In the genomic region with DNA sequence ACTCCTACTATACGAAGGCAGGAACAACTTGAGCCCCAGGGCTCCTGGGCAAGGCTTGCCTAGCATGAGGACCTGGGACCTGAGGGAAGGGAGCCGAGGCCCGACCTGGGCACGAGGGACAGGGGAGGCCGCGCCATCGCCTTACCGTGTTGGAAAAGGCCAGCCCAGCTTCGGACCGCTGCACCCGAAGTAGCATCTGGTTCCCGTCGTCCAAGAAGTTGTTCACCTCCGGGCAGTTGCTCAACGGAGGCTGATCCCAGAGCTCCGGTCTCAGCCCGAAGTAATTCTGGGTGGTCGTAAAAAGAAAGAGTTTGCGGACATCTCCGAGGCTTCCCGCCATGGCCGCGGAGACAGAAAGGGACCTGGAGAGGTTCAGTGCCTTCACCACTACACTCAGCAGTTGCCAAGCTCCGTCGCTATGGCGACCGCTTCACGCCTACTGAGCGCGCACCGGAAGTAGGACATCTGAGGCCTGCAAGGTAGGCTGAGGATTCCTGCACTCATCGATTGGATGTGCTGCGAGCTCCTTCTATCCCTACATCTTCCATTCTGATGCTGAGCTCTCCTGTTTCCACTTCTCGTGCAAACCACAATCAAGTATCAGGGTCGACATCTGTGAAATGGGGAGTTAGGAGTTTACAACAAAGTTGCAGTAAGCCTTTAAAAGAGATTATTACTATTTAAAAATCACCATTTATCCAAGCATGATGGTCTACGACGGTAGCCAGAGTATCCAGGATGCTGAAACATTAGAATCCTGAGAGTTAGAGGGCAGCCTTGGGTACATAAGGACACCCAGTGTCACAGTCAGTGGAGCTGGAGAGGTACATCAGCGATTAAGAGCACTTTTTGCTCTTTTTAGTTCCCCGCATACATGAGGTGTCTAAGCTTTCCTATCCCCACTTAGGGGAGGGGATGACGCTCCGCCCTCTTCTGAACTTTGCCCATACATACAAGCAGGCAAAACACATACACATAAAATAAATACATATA, we compare ENCODE assay signal across 7 mouse cellular contexts. TPM values are rescaled to one million over a fixed set of nuclear protein-coding genes. Genes with fewer than 3 reads are reported as not detected.
DNase-seq lines count a peak whose midpoint lies in the region; ATAC-seq lines count a peak whose summit lies in the region.

No protein-coding gene starts in this region.

- peaks cover 15% of the 10 kb centered on the region; the same call in 1 of the 2 replicates for H3K36me3 ChIP-seq in embryonic facial prominence, embryonic 14.5 days (ENCODE audit: control insufficient read depth, insufficient read depth, low read length)
- peaks cover 16% of the 10 kb centered on the region for H3K36me3 ChIP-seq in limb, embryonic 12.5 days
- peaks cover 17% of the 10 kb centered on the region; the same call in 1 of the 2 replicates for H3K36me3 ChIP-seq in midbrain, embryonic 14.5 days (ENCODE audit: control insufficient read depth, insufficient read depth, low read length)

- 0 out of 2 replicates have a peak, but pooled peaks cover 3% of the 10 kb centered on the region for H3K4me1 ChIP-seq in embryonic facial prominence, embryonic 14.5 days (ENCODE audit: control insufficient read depth, insufficient read depth, low read length)
- H3K4me1 ChIP-seq in limb, embryonic 12.5 days (replicated peaks), result 0 out of 2 replicates have a peak, but pooled peaks cover 6% of the 10 kb centered on the region
- peaks cover 2% of the 10 kb centered on the region; the same call in 1 of the 2 replicates for H3K4me1 ChIP-seq in midbrain, embryonic 14.5 days (ENCODE audit: control insufficient read depth, insufficient read depth, low read length)

- 11% methylated on average over 32 of the region's 41 CpGs for WGBS in embryonic facial prominence, embryonic 14.5 days
- WGBS in limb, embryonic 12.5 days, result 9% methylated on average over 41 of the region's 41 CpGs
- 9% methylated on average over 41 of the region's 41 CpGs for whole genome bisulfite sequencing in midbrain, embryonic 14.5 days

- DNase-seq in adrenal gland, postnatal 4 days (ENCODE audit: low spot score in 2 of 2), result peak; percentile 56 to 77
- peak; percentile 97 for DNase-seq in embryonic facial prominence, embryonic 14.5 days (ENCODE audit: low spot score)
- peak; percentile 62 for DNase-seq in heart, adult 8-10 months (ENCODE audit: low spot score)
- DNase-seq in kidney, adult 8-10 months, result peak; percentile 93 to 96
- peak; percentile 97 for DNase-seq in midbrain, embryonic 14.5 days
- peak; percentile 70 to 79 for DNase-seq in spleen, adult 18-20 months

- peak overlapping the region; percentile 60 for H3K4me2 ChIP-seq in embryonic facial prominence, embryonic 14.5 days (ENCODE audit: low read depth, low read length)
- peak overlapping the region; percentile 80 for H3K4me2 ChIP-seq in limb, embryonic 12.5 days
- peak overlapping the region; percentile 81 for H3K4me2 ChIP-seq in midbrain, embryonic 14.5 days (ENCODE audit: low read length)

- H3K9ac ChIP-seq in embryonic facial prominence, embryonic 14.5 days (ENCODE audit: low read depth, low read length), result peak overlapping the region; percentile 68
- peak overlapping the region; percentile 73 for H3K9ac ChIP-seq in limb, embryonic 12.5 days (replicated peaks)
- H3K9ac ChIP-seq in midbrain, embryonic 14.5 days (replicated peaks; ENCODE audit: low read length), result peak overlapping the region; percentile 64

- peak; percentile 100 for ATAC-seq in embryonic facial prominence, embryonic 14.5 days (ENCODE audit: low read depth)
- peak; percentile 99 for ATAC-seq in limb, embryonic 12.5 days (ENCODE audit: insufficient number of reproducible peaks, insufficient read depth, low FRiP score, low TSS enrichment, low read depth)
- ATAC-seq in midbrain, embryonic 14.5 days (ENCODE audit: low FRiP score, low TSS enrichment), result peak; percentile 100

- no peaks in the 10 kb centered on the region for H3K27me3 ChIP-seq in embryonic facial prominence, embryonic 14.5 days (replicated peaks; ENCODE audit: control insufficient read depth, insufficient read depth, low read length)
- H3K27me3 ChIP-seq in limb, embryonic 12.5 days, result no peaks in the 10 kb centered on the region
- H3K27me3 ChIP-seq in midbrain, embryonic 14.5 days (ENCODE audit: control insufficient read depth, insufficient read depth, low read length), result no peaks in the 10 kb centered on the region

- H3K9me3 ChIP-seq in embryonic facial prominence, embryonic 14.5 days (ENCODE audit: control insufficient read depth, low read length), result no peaks in the 10 kb centered on the region
- H3K9me3 ChIP-seq in limb, embryonic 12.5 days, result no peaks in the 10 kb centered on the region
- H3K9me3 ChIP-seq in midbrain, embryonic 14.5 days (ENCODE audit: control insufficient read depth, low read length), result no peaks in the 10 kb centered on the region

- H3K27ac ChIP-seq in embryonic facial prominence, embryonic 14.5 days (replicated peaks; ENCODE audit: low read depth, low read length), result peak overlapping the region; percentile 57; the same call in 1 of the 2 replicates
- H3K27ac ChIP-seq in limb, embryonic 12.5 days, result peak overlapping the region; percentile 69
- 0 out of 2 replicates have a peak overlapping the region, but pooled peaks have one; percentile 14 for H3K27ac ChIP-seq in midbrain, embryonic 14.5 days (replicated peaks; ENCODE audit: low read depth, low read length)

- H3K4me3 ChIP-seq in embryonic facial prominence, embryonic 14.5 days (ENCODE audit: low read depth, low read length), result peak overlapping the region; percentile 46
- peak overlapping the region; percentile 63 for H3K4me3 ChIP-seq in limb, embryonic 12.5 days (replicated peaks)
- H3K4me3 ChIP-seq in midbrain, embryonic 14.5 days (replicated peaks; ENCODE audit: low read depth, low read length), result peak overlapping the region; percentile 63

RNA-seq across cellular contexts. Expression of a gene that starts 7.3 kb away (rescaled TPM):
- 10 to 100 TPM; 16.2 to 19.2 TPM for total RNA-seq in adrenal gland, postnatal 4 days (2021)
- 16.6 and 18.5 TPM in 2 replicates for polyA plus RNA-seq in embryonic facial prominence, embryonic 14.5 days (2014; fragmentation: Nextera tagmentation; extraction: Ambion mirVana)
- total RNA-seq in heart, adult 8-10 months (2022), result 1 to 10 TPM; 1.9 to 2.1 (median 2.0) TPM
- 22.3 and 24.7 TPM in 2 replicates for polyA plus RNA-seq in limb, embryonic 12.5 days (2016; fragmentation: Nextera tagmentation; extraction: Ambion mirVana)
- 18.2 and 26.3 TPM in 2 replicates for polyA plus RNA-seq in midbrain, embryonic 14.5 days (2014; fragmentation: Nextera tagmentation; extraction: Ambion mirVana)

RNA-seq across cellular contexts. Expression of a gene that starts 7.4 kb away (rescaled TPM):
- 10 to 100 TPM; 87.6 to 96.6 TPM for total RNA-seq in adrenal gland, postnatal 4 days (2021)
- polyA plus RNA-seq in embryonic facial prominence, embryonic 14.5 days (2014; fragmentation: Nextera tagmentation; extraction: Ambion mirVana), result 142 and 145 TPM in 2 replicates
- total RNA-seq in heart, adult 8-10 months (2022), result 10 to 100 TPM; 44.4 to 59.4 (median 53.0) TPM
- polyA plus RNA-seq in limb, embryonic 12.5 days (2016; fragmentation: Nextera tagmentation; extraction: Ambion mirVana), result 156 and 158 TPM in 2 replicates
- 118 TPM in 2 replicates for polyA plus RNA-seq in midbrain, embryonic 14.5 days (2014; fragmentation: Nextera tagmentation; extraction: Ambion mirVana)

Comparison
In these comparisons a context has a peak if more than half of its experiments do, and no peak if none do; other contexts are left out.
1. Peak in every context shown above with its lines: DNase-seq, ATAC-seq, H3K4me3 ChIP-seq and H3K27ac ChIP-seq.
2. H3K27ac ChIP-seq: peak in every context shown above with its lines; median percentile 69 in limb, embryonic 12.5 days; 57 in embryonic facial prominence, embryonic 14.5 days; 14 in midbrain, embryonic 14.5 days.